Mouse (Mus musculus): ENCODE data around the gene Xrn2. TPM values are rescaled to one million over a fixed set of nuclear protein-coding genes. Genes with fewer than 3 reads are reported as not detected.
A peak's percentile ranks its signal among the peaks of the same experiment; 100 is the strongest.

Xrn2 gene
- total RNA-seq (2015) = 92.3 and 94.3 TPM in 2 replicates
- total RNA-seq (2017) = 156 and 158 TPM in 2 replicates

DNA sequence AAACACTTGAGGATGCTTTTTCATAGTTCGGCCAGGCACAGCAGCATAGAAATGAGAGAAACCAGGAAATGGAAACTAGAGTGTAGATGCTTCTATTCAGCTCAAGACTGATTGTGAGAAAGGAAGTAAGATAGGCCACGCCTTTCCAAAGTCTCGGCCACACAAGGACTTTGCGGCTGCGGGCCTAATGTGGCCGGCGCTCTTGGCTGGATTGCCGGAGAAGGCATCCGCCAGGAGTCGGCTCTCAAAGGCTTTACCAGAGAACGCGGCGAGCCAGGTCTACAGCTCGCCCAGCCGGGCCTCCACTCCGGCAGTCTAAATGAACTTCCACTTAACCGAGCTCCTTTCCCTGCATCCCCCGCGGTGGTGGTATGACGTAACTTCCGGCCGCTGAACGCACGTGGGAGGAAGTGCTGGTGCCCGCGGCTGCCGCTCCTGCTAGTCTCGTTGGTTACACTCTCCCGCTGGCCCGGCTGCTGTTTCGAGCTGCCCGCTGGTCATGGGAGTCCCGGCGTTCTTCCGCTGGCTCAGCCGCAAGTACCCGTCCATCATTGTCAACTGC lies at the start of gene Xrn2:
Xrn2 (plus strand) TSS at position 374 of the 562 bp plus-strand sequence.
- peak; percentile 77 for ATAC-seq (ENCODE audit: poor library complexity, severe bottlenecking)

DNA sequence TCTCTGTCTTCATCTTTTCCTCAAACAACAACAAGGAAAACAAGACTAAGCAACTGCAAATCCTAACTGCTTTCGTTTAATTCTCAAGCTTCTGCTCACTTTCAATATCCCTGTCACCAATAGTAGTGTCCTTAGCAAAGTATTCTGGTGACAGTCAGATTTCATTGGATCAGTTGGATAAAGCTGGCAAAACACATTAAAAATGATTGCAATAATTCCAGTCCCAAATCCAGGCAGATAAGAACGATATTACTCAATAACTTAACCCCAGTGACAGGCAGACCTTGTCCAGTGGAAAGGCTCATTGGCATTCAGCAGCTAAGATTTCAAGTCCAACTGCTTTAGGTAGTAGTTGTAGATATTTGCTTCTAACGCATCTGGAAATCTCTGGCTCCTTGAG lies 37.8 kb upstream of the Xrn2 start:
- ATAC-seq (ENCODE audit: poor library complexity, severe bottlenecking) = no peak

DNA sequence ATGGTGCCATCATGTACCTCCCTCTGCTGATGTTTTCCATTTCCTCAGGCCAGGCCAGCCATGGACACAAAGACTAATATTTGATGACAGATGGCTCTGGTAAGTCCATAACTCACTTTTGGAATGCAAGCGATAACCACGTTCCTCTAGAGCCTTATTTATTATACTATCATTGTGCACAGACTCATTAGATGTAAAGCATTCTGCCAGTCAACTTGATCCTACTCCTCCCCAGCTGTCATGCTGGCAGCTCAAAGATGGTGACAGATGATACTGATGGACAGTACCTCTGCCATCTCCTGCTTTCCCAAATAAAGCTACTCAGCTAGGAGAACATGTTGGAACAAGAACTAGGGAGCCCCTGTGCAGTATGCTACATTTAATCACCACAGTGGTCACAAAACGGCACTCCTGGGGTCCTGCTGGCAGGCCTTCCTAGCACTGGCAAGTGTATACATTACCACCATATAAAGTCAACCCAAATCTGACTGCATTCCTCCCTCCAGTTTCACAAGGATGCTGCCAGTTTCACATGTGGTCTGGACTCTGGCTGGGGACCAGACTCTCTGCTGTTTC lies 37.3 kb upstream of the Xrn2 start:
- ATAC-seq (ENCODE audit: poor library complexity, severe bottlenecking) = no peak

DNA sequence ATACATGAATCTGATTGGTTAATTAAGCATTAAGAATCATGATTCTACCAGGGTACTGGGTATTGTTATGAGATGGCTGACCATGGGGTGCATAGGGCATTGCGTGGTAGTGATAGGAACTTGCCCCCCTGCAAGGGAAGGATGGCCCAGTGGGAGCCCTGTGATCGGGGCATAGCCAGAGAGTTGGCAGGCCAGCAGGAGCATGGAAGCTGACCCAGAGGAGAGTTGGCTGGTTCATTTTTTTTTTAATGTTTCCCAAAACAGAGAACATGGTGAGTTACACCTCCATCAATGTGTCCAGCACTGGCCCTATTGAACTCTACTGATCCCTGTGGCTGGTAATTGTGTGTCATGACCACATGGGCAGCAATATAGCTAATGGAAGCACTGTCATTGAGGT lies 30.0 kb upstream of the Xrn2 start:
- no peak for ATAC-seq (ENCODE audit: poor library complexity, severe bottlenecking)

DNA sequence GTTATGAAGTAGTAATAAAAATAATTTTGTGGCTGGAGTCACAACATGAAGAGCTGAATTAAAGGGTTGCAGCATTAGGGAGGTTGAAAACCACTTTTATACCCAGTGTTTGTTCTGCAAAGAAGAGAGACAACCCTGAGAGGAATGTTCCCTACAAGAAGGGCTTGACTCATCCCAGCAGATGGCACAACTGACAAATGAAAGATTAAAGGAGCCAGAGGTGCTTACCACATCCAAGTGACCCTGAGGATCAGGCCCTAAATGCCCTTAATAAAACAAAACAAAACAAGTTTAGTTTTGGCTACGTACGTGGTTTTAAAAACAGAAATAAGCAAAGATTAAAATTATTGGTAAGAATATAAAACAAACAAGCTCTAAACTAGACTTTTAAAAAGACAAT lies 28.0 kb upstream of the Xrn2 start:
- ATAC-seq (ENCODE audit: poor library complexity, severe bottlenecking) = no peak

DNA sequence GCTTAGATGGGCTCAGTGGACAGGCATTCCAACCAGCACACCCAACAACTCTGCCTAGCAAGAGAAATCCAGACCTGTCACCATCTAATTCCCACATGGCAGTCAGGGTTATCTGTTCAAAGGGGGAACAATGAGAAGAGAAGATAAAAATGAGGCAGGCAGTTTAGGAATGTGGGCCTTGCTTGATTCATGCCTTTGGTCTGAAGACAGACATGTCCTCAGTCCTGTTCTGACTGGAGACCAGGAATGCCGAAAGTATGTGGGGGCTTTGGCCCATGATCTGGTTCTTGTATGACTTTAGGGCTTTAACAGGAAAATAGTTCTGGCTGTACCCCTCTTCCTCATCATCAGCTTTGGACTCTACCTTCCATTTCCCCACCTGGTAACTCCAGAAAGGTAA lies 27.0 kb upstream of the Xrn2 start:
- ATAC-seq (ENCODE audit: poor library complexity, severe bottlenecking) = no peak

DNA sequence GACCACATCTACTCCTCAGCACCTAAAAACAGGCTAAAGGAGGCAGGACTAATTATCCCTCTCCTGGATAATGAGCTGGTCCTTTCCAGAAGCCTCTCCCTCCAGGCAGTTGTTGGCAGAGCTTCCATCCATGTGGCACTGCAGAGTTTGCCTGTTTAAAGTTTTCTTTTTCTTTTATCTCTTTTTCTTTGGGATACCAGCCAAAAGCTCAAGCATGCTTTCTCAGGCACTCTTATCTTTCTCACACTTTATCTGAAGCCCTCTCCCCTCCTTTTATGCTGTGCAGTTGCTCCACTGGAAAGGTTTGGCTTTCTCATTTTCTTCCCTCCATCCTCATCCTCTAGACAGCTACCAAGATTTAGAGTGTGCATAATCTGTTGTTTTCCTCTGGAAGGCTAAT lies 26.4 kb upstream of the Xrn2 start:
- no peak for ATAC-seq (ENCODE audit: poor library complexity, severe bottlenecking)

DNA sequence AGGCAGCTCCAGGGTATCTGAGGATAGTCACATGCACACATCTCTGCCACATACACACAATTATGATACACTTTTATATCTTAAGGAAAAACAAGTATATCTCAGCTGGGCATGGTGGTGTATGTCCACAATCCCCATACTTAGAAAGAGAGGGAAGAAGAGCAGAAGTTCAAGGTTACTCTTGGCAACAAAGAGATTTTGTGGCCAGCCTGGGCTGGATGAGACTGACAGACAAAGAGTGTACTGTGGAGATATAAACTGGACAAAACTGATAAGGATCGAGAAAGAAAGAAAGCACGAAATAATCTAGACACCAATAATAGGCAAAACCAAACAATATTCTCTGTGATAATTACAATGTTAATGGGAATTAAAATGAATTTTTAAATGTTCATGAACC lies 5.5 kb upstream of the Xrn2 start:
- ATAC-seq (ENCODE audit: poor library complexity, severe bottlenecking) = no peak

DNA sequence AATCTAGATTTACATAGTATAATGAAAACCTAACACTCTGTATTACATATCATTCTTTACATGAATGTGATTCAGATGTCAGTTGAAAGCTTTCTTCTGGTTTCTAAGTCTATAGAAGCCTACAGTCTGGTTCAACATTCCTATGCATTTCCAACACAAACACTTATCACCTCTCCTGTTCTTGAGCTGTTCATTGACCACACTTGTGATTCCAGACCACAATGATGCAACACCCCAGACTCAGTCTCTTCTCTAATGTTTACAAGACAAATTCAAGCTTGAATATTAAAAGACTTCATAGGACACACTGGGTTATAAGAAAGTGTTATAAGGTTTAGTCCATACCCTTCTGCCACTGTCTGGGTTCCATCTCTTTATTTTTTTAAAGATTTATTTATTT lies 3.7 kb upstream of the Xrn2 start:
- ATAC-seq (ENCODE audit: poor library complexity, severe bottlenecking) = no peak

DNA sequence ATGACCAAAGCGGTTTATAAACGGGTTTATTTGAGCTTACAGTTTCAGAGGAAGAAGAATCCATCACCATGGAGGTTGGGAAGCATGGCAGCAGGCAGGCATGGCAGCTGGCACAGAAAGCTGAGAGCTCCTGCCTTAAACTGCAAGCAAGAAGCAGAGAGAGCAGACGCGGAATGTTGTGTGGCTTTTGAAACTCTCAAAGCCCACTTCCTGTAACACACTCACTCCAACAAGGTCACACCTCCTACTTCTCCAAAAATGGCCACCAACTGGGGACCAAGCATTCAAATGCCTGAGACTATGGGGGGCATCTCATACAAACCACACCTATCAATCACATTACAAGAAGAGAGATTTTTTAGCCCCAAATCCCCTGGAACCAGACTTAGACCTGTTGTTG lies 2.7 kb upstream of the Xrn2 start:
- peak; percentile 17 for ATAC-seq (ENCODE audit: poor library complexity, severe bottlenecking)

DNA sequence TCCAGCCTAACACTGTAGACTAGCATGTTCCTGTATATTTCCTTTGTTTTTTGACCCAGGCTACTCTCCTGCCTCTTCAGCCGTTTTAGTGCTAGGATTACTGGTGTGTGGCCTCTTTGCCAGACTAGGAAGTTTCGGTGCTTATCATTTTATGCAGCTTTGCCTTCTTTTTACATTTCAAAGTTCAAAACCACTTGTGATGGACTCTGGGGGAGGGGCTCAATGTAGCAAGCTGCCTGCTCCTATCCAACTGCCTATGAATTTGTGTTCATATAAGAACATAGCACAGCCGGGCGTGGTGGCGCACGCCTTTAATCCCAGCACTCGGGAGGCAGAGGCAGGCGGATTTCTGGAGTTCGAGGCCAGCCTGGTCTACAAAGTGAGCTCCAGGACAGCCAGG lies 1.8 kb upstream of the Xrn2 start:
- ATAC-seq (ENCODE audit: poor library complexity, severe bottlenecking) = no peak

DNA sequence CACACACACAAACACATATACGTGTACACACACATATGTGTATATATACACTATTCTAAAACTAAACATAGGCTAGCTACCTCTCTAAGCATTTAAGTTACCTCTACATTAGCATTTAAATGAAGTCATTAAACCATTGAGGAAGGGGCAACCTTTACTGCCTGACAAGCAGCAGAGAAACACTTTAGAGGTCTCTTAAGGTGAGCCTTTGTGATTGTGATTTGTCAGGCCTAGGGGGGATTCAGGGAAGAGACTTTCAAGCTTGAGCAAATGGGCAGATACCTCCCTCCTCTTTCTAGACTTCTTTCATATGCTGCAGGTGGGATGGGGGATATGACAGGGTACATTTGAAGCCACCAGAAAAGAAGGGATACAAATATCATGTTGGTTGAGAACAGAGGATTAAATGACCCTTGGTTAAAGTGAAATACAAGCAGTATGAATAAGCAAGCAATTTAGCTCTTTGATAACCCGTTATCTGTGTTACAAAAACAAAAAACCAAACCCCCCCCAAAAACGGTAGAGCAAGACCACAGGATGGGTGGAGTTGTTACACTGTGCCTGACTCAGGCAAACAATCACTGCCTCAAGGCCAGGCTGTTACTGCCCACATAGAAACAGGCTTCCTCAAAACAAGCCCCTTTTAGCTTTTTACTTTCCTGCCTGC lies 1.2 kb upstream of the Xrn2 start:
- peak; percentile 9; the same call in 1 of the 2 replicates for ATAC-seq (ENCODE audit: poor library complexity, severe bottlenecking)

DNA sequence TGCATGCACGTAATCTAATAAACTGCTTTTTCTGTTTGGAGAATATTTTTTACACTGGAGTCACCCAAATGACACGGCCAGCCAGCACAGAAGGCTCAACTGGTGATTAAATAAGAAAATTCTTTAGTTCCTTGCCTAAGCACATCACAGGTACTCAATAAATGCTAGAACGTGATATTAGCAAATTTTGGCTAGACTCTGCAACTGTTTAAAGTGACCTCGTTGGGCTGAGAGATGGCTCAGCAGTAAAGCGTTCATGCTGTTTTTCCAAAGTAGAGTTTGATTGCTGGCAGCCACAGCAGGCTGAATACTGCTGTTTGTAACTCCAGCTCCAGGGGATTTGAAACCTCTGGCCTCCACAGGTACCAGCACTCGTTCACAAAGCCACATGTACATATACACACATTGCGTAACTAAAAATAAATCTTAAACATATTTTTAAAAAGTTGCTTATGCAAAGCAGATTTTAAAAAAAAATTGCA lies 614 bp upstream of the Xrn2 start:
- peak; percentile 7 for ATAC-seq (ENCODE audit: poor library complexity, severe bottlenecking)

DNA sequence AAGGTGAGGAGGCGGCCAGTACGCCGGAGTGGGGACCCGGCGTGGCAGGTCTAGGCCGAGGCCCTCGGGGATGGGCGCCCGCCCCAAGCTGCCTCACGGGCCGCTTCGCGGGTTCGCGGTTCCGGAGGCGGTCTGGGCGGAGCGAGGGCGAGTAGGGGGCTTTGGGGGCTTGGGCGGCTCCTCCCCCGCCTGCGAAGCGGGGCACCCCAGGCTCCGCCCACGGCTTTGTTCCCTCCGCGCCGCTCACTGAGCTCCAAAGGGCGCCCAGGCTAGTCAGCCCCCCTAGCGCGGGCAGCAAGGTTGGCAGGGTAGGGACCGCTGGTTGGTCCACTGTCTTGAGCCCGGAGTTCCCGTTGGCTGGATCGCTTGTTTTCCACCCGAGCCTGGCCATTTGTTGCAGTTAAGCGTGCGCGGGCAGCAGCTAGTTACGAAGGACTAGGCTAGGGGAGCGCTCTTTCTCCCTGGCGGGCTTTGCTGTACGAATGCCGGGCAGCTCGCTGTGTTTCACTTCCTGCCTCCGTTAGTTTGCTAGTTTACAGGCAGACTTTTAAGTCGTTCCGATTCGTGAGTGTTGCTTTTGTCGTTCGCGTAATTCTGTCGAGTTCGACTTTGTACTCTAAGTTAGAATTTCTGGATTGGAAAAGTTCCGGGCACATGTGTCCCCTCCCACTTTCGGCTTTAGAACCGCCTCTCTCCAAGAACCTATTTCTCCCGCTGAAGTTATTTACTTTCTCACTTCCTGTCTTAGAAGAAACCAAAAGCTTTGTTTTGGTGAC lies 586 bp downstream of the Xrn2 start:
- peak; percentile 45 for ATAC-seq (ENCODE audit: poor library complexity, severe bottlenecking)

DNA sequence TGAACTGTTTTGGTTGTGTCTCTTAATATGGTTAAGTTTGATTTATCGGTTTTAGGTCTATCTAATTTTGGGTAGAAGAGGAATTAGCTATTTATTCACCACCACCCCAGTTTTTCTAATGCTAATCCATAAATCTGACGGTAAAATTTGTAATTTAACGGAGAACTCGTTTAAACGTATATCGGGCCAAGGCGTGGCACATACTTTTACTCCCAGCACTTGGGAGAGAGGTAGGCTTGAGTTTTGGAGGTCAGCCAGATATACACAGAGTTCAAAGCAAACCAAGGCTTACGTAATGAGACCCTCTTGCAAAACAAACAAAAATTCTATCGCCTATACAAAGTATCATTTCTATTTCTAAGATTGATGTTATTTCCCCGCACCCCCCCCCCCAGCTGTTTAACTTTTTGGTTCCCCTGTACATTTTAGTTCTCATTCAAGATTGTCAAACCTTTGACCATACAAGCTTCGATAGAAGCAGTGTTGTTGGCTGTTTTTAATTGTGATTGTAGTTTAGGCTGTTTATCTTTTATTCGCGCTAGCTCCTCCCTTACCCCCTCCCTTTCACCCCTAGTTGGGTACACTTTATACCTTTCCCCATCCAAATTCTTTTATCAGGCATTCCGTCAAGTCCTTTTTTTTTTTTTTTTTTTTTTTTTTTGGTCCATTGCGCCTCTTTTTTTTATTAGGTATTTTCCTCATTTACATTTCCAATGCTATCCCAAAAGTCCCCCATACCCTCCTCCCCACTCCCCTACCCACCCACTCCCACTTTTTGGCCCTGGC lies 1.5 kb downstream of the Xrn2 start:
- ATAC-seq (ENCODE audit: poor library complexity, severe bottlenecking) = no peak

DNA sequence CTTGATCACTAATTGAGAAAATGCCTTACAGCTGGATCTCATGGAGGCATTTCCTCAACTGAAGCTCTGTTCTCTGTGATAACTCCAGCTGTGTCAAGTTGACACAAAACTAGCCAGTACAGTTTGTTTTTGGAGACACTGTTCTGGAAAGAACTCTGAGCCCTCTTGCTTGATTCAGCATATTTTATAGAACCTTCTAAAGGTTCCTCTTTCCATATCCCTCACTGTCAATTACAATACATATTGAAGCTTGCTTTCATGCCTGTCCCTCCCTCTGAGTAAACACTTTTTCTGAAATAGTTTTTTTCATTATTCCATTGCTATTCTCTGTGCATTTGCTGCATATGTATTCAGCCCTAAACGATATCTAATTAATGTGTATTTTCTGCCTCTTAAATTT lies 9.2 kb downstream of the Xrn2 start:
- ATAC-seq (ENCODE audit: poor library complexity, severe bottlenecking) = peak; percentile 71

DNA sequence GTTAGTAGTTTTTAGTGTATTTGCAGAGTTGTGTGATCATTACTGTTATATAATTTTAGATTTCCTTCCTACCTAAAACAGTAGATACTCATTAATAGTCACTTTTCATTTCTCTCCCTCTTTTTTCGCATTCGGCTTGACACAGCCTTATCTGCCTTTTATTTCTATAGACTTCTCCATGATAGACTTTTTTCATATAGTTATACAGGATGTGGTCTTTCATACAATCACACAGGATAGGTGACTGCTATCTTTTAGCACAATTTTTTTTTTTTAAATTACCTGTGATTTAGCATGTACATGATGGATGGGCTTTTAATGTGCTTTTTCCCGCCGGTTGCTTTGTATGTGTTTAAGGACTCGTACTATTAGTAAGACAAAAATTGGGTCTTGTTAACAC lies 10.3 kb downstream of the Xrn2 start:
- ATAC-seq (ENCODE audit: poor library complexity, severe bottlenecking) = no peak

DNA sequence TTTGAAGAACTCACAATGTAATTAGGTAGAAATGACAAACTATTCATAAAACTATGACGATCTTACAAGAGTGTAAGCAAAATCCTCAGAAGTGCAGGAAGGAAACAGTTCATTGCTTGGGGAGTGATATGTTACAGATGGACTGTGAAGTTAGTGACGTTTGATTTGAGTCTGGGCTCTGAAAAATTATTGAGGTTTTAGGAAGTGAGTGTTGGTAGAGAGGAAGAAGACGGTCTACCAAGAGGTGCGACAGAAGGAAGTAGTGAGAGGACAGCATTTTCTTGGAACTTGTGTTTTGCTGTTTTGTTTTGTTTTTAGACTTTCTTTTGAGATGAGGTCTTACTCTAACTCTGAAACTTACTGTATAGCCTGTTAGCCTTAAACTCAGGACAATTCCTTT lies 10.8 kb downstream of the Xrn2 start:
- peak; percentile 75 for ATAC-seq (ENCODE audit: poor library complexity, severe bottlenecking)

DNA sequence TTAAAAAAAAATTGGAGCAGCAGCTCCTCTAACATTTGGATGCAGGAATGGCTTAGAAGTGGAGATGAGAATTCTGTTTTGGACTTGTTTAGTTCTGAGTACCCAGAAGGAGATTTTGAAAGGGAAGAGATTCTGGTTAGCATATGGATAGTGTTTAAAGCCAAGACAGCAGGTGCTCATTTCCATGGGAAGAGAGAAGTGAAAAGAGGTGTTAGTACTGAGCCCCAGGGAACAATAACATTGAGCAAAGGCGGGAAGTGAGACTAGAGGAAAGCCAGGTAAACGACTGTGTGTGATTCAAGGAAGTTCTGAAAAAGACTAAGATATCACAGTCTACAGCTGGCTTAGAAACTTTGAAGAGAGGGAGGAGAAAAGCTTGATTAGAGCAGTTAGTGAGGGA lies 20.3 kb downstream of the Xrn2 start:
- ATAC-seq (ENCODE audit: poor library complexity, severe bottlenecking) = no peak

DNA sequence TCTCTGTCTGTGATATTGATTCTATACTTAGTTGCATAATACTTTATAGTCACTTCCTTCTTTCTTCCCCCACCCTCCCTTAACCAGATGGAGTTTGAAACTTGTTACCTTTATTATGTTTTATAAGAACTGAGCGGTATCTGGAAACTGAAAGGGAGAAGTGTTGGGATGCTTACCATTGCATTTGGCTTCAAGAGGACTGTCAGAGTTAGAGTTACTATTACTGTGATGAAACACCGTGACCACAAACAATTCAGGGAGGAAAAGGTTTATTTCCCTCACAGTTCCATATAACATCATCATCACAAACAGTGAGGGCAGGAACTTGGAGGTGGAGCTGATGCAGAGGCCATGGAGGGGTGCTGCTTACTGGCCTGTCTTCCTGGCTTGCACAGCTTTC lies 23.1 kb downstream of the Xrn2 start:
- ATAC-seq (ENCODE audit: poor library complexity, severe bottlenecking) = peak; percentile 89

DNA sequence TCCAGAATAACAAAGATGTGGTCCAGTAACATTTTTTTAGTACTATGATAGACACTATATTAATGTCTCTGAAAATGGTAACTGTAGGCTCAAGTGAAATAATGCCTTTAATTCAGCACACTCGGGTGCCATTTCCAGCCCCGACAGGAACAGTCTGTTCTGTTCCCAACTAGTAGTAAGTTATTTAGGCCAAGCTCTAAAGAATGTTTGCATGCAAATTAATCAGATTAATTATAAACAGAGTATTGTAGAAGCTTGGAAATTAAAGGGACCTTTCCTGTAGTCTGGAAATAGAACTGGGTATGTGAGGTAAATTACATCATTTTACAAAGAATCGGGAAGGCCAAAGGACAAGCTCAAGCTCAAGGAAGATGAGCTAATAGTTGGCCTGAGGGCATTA lies 34.3 kb downstream of the Xrn2 start:
- no peak for ATAC-seq (ENCODE audit: poor library complexity, severe bottlenecking)
